Mouse (Mus musculus): Measurements from ENCODE around the gene Gm21936.
"Not testable (repeated sequence)": the region's sequence is repeated elsewhere in the genome, so short reads cannot be mapped to it uniquely, and the experiment has no call there.

Gene Gm21936

GRCm38 (mm10) chr12:87795212-87795611 is at the start of gene Gm21936:
TSS of gene Gm21936 (plus strand) at chr12:87795512.
- DNase-seq, result not testable (repeated sequence)

GRCm38 (mm10) chr12:87775655-87776054 is 19.7 kb upstream of the Gm21936 start, which contains the start of gene Gm21319:
TSS of gene Gm21319 (minus strand) at chr12:87775755.
- DNase-seq, result not testable (repeated sequence)

GRCm38 (mm10) chr12:87797971-87798370 is 2.7 kb downstream of the Gm21936 start:
- DNase-seq, result not testable (repeated sequence)

GRCm38 (mm10) chr12:87816277-87816676 is 21.0 kb downstream of the Gm21936 start, which contains the start of gene BB287469:
TSS of gene BB287469 (plus strand) at chr12:87816577.
- DNase-seq, result not testable (repeated sequence)

- not testable (repeated sequence) for DNase-seq
These were observed 46.9 kb downstream of the Gm21936 start, which contains the start of gene Gm2001 for GRCm38 (mm10) chr12:87842239-87842638. TSS of gene Gm2001 (minus strand) at chr12:87842339.

Data from spleen, adult 18-20 months (tissue).